Mouse (Mus musculus) embryonic fibroblast, embryonic 13.5 days (primary cell): ENCODE data around the gene Gm9.

ENCODE experiments used
- CTCF ChIP-seq: IDR thresholded peaks from 2 replicates; pipeline ENCODE4 v1.5.1; 2011; ENCODE audit warnings: mild to moderate bottlenecking, control low read depth, low read length, moderate library complexity, borderline replicate concordance; ENCODE audit not compliant: insufficient read depth
- POLR2A ChIP-seq: IDR thresholded peaks from 2 replicates; pipeline ENCODE4 v1.6.1; 2011; ENCODE audit warnings: low read depth, mild to moderate bottlenecking, control low read depth, low read length, moderate library complexity

GRCm38 (mm10) chrX:37210941-37211340 is at the start of gene Gm9:
- TF ChIP-seq CTCF: no peak
- no peak for TF ChIP-seq POLR2A
